Mouse (Mus musculus) embryonic fibroblast, embryonic 13.5 days (primary cell): ENCODE measurements at regions not wholly inside any gene's neighbourhood (a gene's known extent, or its start where the extent isn't known, plus 50 kb on each side); places are given as distances from the start of the nearest gene placed in this dataset.

Experiments
- CTCF ChIP-seq: IDR thresholded peaks from 2 replicates; pipeline ENCODE4 v1.5.1; 2011; ENCODE audit warnings: mild to moderate bottlenecking, control low read depth, low read length, moderate library complexity, borderline replicate concordance; ENCODE audit not compliant: insufficient read depth
- POLR2A ChIP-seq: IDR thresholded peaks from 2 replicates; pipeline ENCODE4 v1.6.1; 2011; ENCODE audit warnings: low read depth, mild to moderate bottlenecking, control low read depth, low read length, moderate library complexity

DNA sequence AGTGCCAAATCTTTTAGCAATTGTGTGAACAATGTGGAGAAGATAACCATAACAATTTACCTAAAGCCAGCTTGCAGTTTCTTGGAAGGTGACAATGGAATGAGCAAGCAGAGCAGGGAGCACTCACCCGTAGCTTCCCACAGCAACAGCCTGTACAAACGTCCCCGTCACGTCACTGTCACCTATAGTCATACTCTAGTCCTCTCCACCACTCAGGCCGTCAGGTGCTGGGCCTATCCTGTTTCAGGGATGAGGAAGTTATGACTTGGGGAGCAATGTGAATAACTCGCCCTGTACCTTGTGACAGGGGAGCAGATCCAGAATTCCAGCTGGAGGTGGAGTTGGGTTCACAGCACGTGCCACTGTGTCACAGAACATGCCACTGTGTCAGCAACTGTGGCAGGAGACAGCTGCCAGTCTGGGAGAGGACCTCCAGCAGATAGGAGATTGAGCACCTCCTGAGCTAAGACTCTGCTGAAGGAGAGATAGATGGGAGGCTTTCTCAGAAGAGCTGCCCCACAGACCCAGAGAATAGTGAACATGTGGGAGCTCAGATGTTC is 73.4 kb upstream of the Egln3 start:
- TF ChIP-seq CTCF: no peak
- no peak for TF ChIP-seq POLR2A
